Mouse (Mus musculus) hematopoietic multipotent progenitor cell, adult 10-12 weeks (in vitro differentiated cells): ENCODE results near the gene Gm49416. TPM values are rescaled to one million over a fixed set of nuclear protein-coding genes. Genes with fewer than 3 reads are reported as not detected.

ENCODE experiments used
- polyA plus RNA-seq: library from polyadenylated mRNA; stranded (reverse); fragments of >175 nt; gene quantifications from 2 replicates; pipeline ENCODE4 v1.2.3, GENCODE M21; 2012; ENCODE audit warnings: low replicate concordance

Gene Gm49416
- 5.1 TPM in 1 of 2 replicates, not detected in the other for polyA plus RNA-seq

DNA sequence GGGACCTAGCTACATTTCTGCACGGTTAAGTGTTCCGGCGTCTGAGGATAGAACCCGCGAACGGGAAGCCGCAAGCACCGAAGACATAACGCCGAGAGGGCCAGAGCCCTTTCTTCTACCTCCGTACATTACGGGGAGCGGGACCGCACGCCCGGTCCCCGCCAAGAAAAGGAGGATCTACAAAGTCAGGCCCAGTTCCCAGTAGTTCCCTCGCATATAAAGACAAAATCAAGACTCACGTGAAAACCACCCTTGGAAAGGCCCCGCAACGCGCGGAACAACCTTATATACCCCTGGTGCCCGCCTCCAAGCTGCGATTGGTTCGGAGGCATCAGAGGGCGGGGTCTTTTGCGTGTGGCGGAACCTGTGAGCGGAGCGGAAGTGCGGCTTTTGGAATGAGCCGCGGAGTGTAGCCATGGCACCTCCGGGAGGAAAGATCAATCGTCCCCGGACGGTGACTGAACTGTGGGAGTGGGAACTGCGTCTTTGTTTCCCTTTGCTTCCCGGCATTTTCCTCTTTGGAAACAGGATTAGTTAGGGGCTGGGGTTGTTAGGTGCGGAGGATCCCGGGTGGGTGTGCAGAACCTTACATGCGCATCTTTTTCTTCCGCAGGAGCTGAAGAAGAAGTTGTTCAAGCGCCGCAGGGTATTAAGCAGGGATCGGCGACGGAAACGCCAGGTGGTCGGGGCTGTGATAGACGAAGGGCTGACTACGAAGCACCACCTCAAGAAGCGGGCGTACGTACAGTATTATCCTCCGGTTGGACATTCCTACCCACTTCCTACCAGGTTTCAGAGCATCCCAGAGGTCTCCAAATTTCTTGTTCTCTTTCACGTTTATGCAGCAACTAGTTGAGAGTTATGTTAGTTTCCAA lies at the start of gene Gm49416, which contains the start of gene 1810009A15Rik:
TSS of gene Gm49416 (plus strand) at position 416 of the 875 bp plus-strand sequence.
TSS of gene 1810009A15Rik (plus strand) at position 343 of the 875 bp plus-strand sequence.

GRCm38 (mm10) chr19:8839103-8839907 lies 49.4 kb upstream of the Gm49416 start, which contains the start of gene Gng3:
Gene Gng3 (minus strand): TSS chr19:8839194.

GRCm38 (mm10) chr19:8850402-8850901 lies 38.3 kb upstream of the Gm49416 start, which contains the start of gene Lrrn4cl:
Gene Lrrn4cl (plus strand): TSS chr19:8850768.

GRCm38 (mm10) chr19:8871267-8872186 lies 17.2 kb upstream of the Gm49416 start, which contains the start of gene Ubxn1:
Gene Ubxn1 (plus strand): TSS chr19:8871496.

GRCm38 (mm10) chr19:8880311-8881033 lies 8.3 kb upstream of the Gm49416 start, which contains the start of gene Uqcc3:
Gene Uqcc3 (minus strand): TSS chr19:8880923.

DNA sequence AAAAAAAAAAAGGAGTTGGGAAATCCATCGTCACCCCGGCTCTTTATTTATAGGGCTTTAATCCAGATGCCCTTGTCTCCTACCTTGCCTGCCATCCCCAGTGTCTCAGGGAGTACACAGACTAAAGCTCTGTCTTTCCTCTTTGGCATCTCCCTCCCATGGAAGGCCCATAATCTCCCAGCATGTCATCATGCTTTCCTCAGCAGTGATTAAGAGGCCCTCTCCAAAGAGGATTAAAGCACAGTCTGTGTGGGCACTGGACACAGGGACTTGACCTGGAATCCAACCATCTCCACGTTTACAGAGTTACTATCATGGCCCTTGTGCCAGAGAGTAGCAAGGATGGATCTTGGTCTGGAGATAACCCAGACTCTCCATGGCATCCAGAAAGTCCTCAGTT lies 5.1 kb upstream of the Gm49416 start, which contains the start of the genes Lbhd1 and Gm49403:
TSS of gene Lbhd1 (plus strand) at position 117 of the 400 bp plus-strand sequence.
TSS of gene Gm49403 (plus strand) at position 315 of the 400 bp plus-strand sequence.

GRCm38 (mm10) chr19:8892829-8893766 lies 4.4 kb downstream of the Gm49416 start, which contains the start of gene Ints5:
Gene Ints5 (plus strand): TSS chr19:8893005.

GRCm38 (mm10) chr19:8897865-8898495 lies 9.3 kb downstream of the Gm49416 start, which contains the start of gene Ganab:
Gene Ganab (plus strand): TSS chr19:8898071.

DNA sequence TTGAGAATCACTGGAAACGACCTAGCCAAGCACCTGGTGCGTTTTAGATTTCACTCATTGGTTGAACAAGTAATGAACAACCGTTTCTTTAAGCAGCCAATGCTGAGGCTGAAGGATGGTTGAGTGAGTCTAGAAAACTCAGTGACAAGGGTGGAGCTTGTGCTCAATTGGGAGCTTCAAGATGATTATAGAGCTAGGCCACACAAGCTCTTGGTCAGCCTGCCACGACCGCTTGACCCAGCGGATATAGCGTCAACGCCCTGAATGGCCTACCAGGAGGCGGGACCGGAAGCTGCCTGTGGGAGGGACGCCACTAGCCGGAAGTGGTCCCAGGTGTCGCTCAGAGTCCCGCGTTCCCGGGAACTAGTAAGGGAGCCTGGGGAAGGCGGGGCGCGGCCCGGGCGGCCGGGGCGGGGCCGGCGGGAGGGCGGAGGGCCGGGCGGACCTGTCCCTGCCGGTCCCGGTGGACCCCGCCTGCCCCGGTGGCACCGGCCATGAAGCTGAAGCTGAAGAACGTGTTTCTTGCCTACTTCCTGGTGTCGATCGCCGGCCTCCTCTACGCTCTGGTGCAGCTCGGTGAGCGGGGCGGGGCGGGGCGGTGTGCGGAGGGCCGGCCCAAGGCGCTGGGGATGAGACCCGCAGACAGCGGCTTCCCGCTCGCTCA lies 31.5 kb downstream of the Gm49416 start, which contains the start of gene B3gat3:
TSS of gene B3gat3 (plus strand) at position 302 of the 664 bp plus-strand sequence.

DNA sequence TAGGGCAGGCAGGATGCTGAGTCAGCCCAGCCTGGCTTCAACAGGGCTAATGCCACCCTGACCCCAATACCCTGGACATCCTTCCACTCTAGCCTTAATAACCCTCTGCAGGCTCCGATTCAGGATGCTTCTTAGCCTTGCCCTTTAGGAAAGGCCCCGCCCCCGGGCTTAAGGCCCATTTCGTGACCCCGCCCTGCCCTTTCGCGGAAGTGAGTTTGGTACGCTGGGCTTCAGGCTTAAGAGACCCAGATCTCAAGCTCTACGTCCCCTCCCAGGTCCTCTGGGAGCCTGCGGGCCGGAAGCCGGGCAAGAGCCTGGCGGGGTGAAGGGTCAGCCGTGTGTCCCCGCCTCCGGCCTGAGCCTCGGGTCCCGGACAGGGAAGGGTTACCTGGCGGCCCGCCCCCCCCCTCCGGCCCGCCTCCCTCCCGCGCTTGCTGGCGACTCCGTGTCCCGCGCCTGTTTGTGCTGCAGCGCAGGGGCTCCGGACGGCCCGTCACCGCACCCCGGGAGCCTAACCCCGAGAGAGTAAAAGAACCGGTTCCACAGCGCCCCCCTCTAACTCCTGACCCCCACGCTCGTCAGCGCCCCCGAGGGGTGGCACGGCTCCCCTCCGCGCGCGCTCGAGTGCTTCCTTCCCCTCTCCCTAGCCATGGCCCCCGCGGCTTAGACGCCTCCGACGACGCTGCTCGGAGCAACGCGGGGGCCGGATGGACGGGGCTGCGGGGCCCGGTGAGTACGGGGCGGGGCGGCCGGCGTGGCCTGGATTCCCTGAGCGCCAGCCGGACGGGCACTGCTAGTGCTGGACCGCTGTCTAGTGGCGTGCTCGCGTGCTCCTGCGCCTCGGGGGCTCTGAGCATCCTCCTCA lies 40.7 kb downstream of the Gm49416 start, which contains the start of the genes Rom1 and Eml3:
TSS of gene Rom1 (minus strand) at position 133 of the 865 bp plus-strand sequence.
TSS of gene Eml3 (plus strand) at position 329 of the 865 bp plus-strand sequence.

DNA sequence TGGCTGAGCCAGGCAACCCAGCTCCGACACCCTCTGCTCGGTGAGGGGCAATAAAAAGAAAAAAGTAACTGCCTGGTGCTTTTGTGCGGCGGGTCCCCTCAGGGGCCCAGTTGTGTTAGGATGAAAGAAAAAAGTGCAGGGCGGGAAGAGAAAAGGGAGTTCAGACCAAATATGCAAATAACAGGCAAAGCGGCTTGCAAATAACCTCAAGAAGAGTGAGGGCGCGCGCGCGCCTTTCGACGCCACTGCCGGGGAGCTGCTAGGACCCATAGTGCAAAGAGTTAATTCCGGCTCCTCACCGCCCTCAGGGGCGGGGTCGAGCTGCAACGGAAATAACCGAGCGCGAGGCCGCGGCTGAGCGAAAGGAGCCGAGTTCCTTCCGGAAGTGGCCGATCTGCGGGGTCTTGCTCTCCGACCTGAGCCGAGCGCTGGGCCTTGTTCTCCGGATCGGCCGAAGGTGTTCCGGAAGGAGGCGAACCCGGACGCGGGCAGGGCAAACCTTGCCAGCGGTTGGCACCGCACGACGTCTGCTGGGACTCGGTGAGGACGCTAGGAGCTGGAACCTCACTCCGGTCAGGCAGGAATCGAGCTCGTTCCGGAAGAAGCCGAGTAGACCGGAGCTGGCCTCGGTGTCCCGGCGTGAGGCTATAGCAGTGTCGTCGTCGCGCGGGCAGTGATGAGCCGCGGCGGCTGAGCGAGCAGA lies 52.9 kb downstream of the Gm49416 start, which contains the start of gene Mta2:
TSS of gene Mta2 (plus strand) at position 361 of the 703 bp plus-strand sequence.

Other genes starting within 250 kb of the Gm49416 start
- not detected in 2 replicates for gene Chrm1, start 225.1 kb upstream of the Gm49416 start, polyA plus RNA-seq
- 87.6 and 107 TPM in 2 replicates for gene Slc3a2, start 165.6 kb upstream of the Gm49416 start, polyA plus RNA-seq
- gene Wdr74, start 153.1 kb upstream of the Gm49416 start, polyA plus RNA-seq: 14.1 and 19.6 TPM in 2 replicates
- gene 1700092M07Rik, start 148.2 kb upstream of the Gm49416 start, polyA plus RNA-seq: 0.47 TPM in 1 of 2 replicates, not detected in the other
- gene Stx5a, start 147.5 kb upstream of the Gm49416 start, polyA plus RNA-seq: 33.5 and 37.6 TPM in 2 replicates
- 85.7 and 111 TPM in 2 replicates for gene Nxf1, start 131.9 kb upstream of the Gm49416 start, polyA plus RNA-seq
- gene Tmem223, start 117.9 kb upstream of the Gm49416 start, polyA plus RNA-seq: 40.2 and 65.2 TPM in 2 replicates
- gene Tmem179b, start 114.5 kb upstream of the Gm49416 start, polyA plus RNA-seq: 27.4 and 93.5 TPM in 2 replicates
- gene Taf6l, start 102.5 kb upstream of the Gm49416 start, polyA plus RNA-seq: 18.5 and 32.1 TPM in 2 replicates
- gene Polr2g, start 90.3 kb upstream of the Gm49416 start, polyA plus RNA-seq: 6.5 and 12.8 TPM in 2 replicates
- 1.5 and 2.5 TPM in 2 replicates for gene Zbtb3, start 86.4 kb upstream of the Gm49416 start, polyA plus RNA-seq
- gene Ttc9c, start 69.6 kb upstream of the Gm49416 start, polyA plus RNA-seq: 6.1 and 6.4 TPM in 2 replicates
- 83.1 and 207 TPM in 2 replicates for gene Hnrnpul2, start 68.9 kb upstream of the Gm49416 start, polyA plus RNA-seq
- 71.4 and 191 TPM in 2 replicates for gene AC129217.1, start 59.2 kb upstream of the Gm49416 start, polyA plus RNA-seq
- 65.8 and 85.4 TPM in 2 replicates for gene Bscl2, start 51.5 kb upstream of the Gm49416 start, polyA plus RNA-seq
- 0.07 and 0.16 TPM in 2 replicates for gene Gng3, start 49.7 kb upstream of the Gm49416 start, polyA plus RNA-seq
- gene Lrrn4cl, start 38.2 kb upstream of the Gm49416 start, polyA plus RNA-seq: 0.12 TPM in 1 of 2 replicates, not detected in the other
- gene Ubxn1, start 17.4 kb upstream of the Gm49416 start, polyA plus RNA-seq: 106 and 169 TPM in 2 replicates
- gene Uqcc3, start 8.0 kb upstream of the Gm49416 start, polyA plus RNA-seq: 39.7 and 52.0 TPM in 2 replicates
- 0.17 and 0.48 TPM in 2 replicates for gene Lbhd1, start 5.2 kb upstream of the Gm49416 start, polyA plus RNA-seq
- gene Gm49403, start 5.0 kb upstream of the Gm49416 start, polyA plus RNA-seq: not detected in 2 replicates
- 10.0 and 58.5 TPM in 2 replicates for gene 1810009A15Rik, start 73 bp upstream of the Gm49416 start, polyA plus RNA-seq
- 30.0 and 30.8 TPM in 2 replicates for gene Ints5, start 4.1 kb downstream of the Gm49416 start, polyA plus RNA-seq
- 45.2 and 49.2 TPM in 2 replicates for gene Ganab, start 9.1 kb downstream of the Gm49416 start, polyA plus RNA-seq
- gene B3gat3, start 31.4 kb downstream of the Gm49416 start, polyA plus RNA-seq: 169 and 181 TPM in 2 replicates
- gene Rom1, start 40.4 kb downstream of the Gm49416 start, polyA plus RNA-seq: 13.0 and 33.9 TPM in 2 replicates
- gene Eml3, start 40.6 kb downstream of the Gm49416 start, polyA plus RNA-seq: 90.5 and 184 TPM in 2 replicates
- 55.2 and 56.3 TPM in 2 replicates for gene Mta2, start 52.9 kb downstream of the Gm49416 start, polyA plus RNA-seq
- 33.0 and 33.4 TPM in 2 replicates for gene Tut1, start 64.9 kb downstream of the Gm49416 start, polyA plus RNA-seq
- 21.6 and 58.7 TPM in 2 replicates for gene Eef1g, start 78.1 kb downstream of the Gm49416 start, polyA plus RNA-seq
- gene Ahnak, start 100.4 kb downstream of the Gm49416 start, polyA plus RNA-seq: 112 and 248 TPM in 2 replicates
- gene Scgb1a1, start 199.0 kb downstream of the Gm49416 start, polyA plus RNA-seq: not detected in 2 replicates
- gene Asrgl1, start 246.7 kb downstream of the Gm49416 start, polyA plus RNA-seq: 37.7 and 75.7 TPM in 2 replicates